Comparison of ENCODE assay signal across 14 mouse cellular contexts in the genomic region with DNA sequence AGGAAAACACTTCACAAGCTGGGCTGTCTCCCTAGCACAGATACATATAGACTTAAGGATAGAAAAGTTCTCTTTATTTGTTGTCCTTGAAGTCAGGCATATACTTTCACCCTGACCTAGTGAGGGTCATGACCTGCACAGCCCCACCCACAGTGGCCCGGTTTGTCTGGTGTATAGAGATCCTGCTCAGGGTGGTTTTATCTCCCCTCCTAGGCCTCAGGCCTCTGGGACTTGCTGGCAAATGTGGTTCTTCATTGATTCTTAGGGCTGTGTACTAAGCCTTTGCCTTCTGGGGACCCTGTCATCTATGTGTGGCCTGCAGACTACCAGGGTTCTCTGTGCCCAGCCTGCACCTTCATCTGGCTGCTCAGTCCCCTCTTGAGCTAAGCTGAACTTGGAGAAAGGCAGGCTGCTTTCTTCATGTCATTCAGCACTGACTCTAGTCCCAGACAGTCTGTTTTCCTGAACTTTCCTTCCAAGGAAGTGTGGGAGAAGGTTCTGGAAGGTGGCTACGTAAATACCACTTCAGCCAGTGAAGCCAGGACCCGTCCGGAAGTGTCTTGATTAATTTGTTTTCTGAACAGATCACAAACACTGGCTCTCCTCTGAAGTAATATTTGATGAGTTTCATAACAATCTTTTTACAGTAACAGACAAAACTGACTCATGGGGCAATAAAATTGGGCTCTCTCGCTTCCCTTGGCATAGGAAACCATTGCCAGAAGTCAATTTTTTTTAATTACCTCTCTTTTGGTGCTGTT.
DNase-seq lines count a peak whose midpoint lies in the region; ATAC-seq and TF ChIP-seq lines count a peak whose summit lies in the region.
"Had no signal": no experiment of that assay in that cellular context is flagged by ENCODE, and none has a peak within 500 bp of the region (broad histone marks: within the 10 kb centered on the region; RNA-seq: fewer than 3 reads in every experiment).

No protein-coding gene starts in this region.

- H3K4me3 ChIP-seq in heart, adult 2 months = no peak overlapping the region
- H3K4me3 ChIP-seq in lung, postnatal 0 days (ENCODE audit: low read depth, low read length) = no peak overlapping the region
- no peak overlapping the region for H3K4me3 ChIP-seq in limb, embryonic 13.5 days
- H3K4me3 ChIP-seq: heart, embryonic 13.5 days; neural tube, embryonic 13.5 days had no signal

- WGBS in heart, adult 2 months = 70% methylated on average over 5 of the region's 5 CpGs
- WGBS in lung, postnatal 0 days = 65% methylated on average over 5 of the region's 5 CpGs
- 70% methylated on average over 5 of the region's 5 CpGs for WGBS in limb, embryonic 13.5 days

- TF ChIP-seq POLR2A in heart, adult 2 months (IDR thresholded peaks at IDR 0.05; ENCODE audit: insufficient read depth, low read depth, low read length) = no peak

- H3K79me2 ChIP-seq in heart, adult 2 months (replicated peaks; ENCODE audit: control insufficient read depth, insufficient read depth, low read length) = no peaks in the 10 kb centered on the region

- TF ChIP-seq CTCF in heart, adult 2 months (IDR thresholded peaks at IDR 0.05) = no peak
- TF ChIP-seq CTCF in lung, postnatal 0 days (IDR thresholded peaks at IDR 0.05) = no peak

- intact Hi-C loops in heart, adult 2 months (cut with DNase I) = loop anchor here (2.0 kb wide), 1 partner anchor 288 kb away; no protein-coding TSS in a partner anchor
- intact Hi-C loops in heart, postnatal 14 days (cut with DNase I) = loop anchor here (1.0 to 10.0 kb wide), 2 partner anchors 512 to 577 kb away; no protein-coding TSS in a partner anchor

- TF ChIP-seq EP300 in heart, adult 2 months (IDR thresholded peaks at IDR 0.05; ENCODE audit: insufficient read depth, low read depth, low read length) = no peak
- no peak for TF ChIP-seq EP300 in lung, postnatal 0 days (IDR thresholded peaks at IDR 0.05)

- peak overlapping the region; percentile 26; the same call in 1 of the 2 replicates for H3K27ac ChIP-seq in heart, adult 2 months
- no peak overlapping the region for H3K27ac ChIP-seq in lung, postnatal 0 days (ENCODE audit: low read length)
- H3K27ac ChIP-seq in limb, embryonic 13.5 days = peak overlapping the region; percentile 49; the same call in 1 of the 2 replicates
- H3K27ac ChIP-seq: heart, embryonic 13.5 days; neural tube, embryonic 13.5 days had no signal

- H3K27me3 ChIP-seq in heart, adult 2 months (ENCODE audit: control insufficient read depth, insufficient read depth, low read length) = no peaks in the 10 kb centered on the region
- no peaks in the 10 kb centered on the region for H3K27me3 ChIP-seq in lung, postnatal 0 days (replicated peaks; ENCODE audit: insufficient read depth, low read length)
- no peaks in the 10 kb centered on the region for H3K27me3 ChIP-seq in limb, embryonic 13.5 days
- H3K27me3 ChIP-seq: heart, embryonic 13.5 days; neural tube, embryonic 13.5 days had no signal

- no peaks in the 10 kb centered on the region for H3K9me3 ChIP-seq in lung, postnatal 0 days (ENCODE audit: low read length)
- H3K9me3 ChIP-seq in limb, embryonic 13.5 days = no peaks in the 10 kb centered on the region
- H3K9me3 ChIP-seq: heart, embryonic 13.5 days; neural tube, embryonic 13.5 days had no signal

- DNase-seq in heart, adult 2 months = no peak
- no peak for DNase-seq in heart, postnatal 14 days
- peak; percentile 18 for DNase-seq in lung, postnatal 0 days (ENCODE audit: low spot score)
- no peak for DNase-seq in lung, postnatal 25 days (ENCODE audit: low spot score)
- peak; percentile 76 for DNase-seq in adipocyte (ENCODE audit: low spot score)
- DNase-seq in gastrocnemius, adult 8-10 months (ENCODE audit: low spot score in 2 of 2) = no peak
- DNase-seq in ovary, postnatal 14 days (ENCODE audit: low spot score) = no peak
- DNase-seq: adrenal gland, postnatal 36 days; cerebellum, postnatal 14 days; lung, adult 18-20 months had no signal

- H3K9ac ChIP-seq in heart, adult 2 months (ENCODE audit: low read depth, low read length) = no peak overlapping the region
- no peak overlapping the region for H3K9ac ChIP-seq in lung, postnatal 0 days (replicated peaks; ENCODE audit: low read depth)
- H3K9ac ChIP-seq in limb, embryonic 13.5 days = no peak overlapping the region
- H3K9ac ChIP-seq: heart, embryonic 13.5 days; neural tube, embryonic 13.5 days had no signal

- no peak overlapping the region for H3K4me2 ChIP-seq in lung, postnatal 0 days (replicated peaks; ENCODE audit: low read depth, low read length)
- no peak overlapping the region for H3K4me2 ChIP-seq in limb, embryonic 13.5 days (replicated peaks)
- H3K4me2 ChIP-seq: heart, embryonic 13.5 days; neural tube, embryonic 13.5 days had no signal

- no peaks in the 10 kb centered on the region for H3K36me3 ChIP-seq in heart, adult 2 months (ENCODE audit: control insufficient read depth, insufficient read depth, low read length)
- H3K36me3 ChIP-seq in lung, postnatal 0 days (ENCODE audit: insufficient read depth, low read length) = no peaks in the 10 kb centered on the region
- no peaks in the 10 kb centered on the region for H3K36me3 ChIP-seq in limb, embryonic 13.5 days
- H3K36me3 ChIP-seq: G1E; heart, embryonic 13.5 days; neural tube, embryonic 13.5 days had no signal

- ATAC-seq in lung, postnatal 0 days = no peak
- ATAC-seq in limb, embryonic 13.5 days (ENCODE audit: low FRiP score, low read depth) = no peak

- H3K4me1 ChIP-seq in heart, adult 2 months (ENCODE audit: control insufficient read depth, insufficient read depth, low read length) = no peaks in the 10 kb centered on the region
- H3K4me1 ChIP-seq in lung, postnatal 0 days (ENCODE audit: insufficient read depth, low read depth, low read length) = no peaks in the 10 kb centered on the region
- peaks cover 31% of the 10 kb centered on the region for H3K4me1 ChIP-seq in limb, embryonic 13.5 days
- H3K4me1 ChIP-seq: heart, embryonic 13.5 days; neural tube, embryonic 13.5 days had no signal

Comparison
In these comparisons a context has a peak if more than half of its experiments do, and no peak if none do; other contexts are left out.
1. DNase-seq: peak in lung, postnatal 0 days (single experiment) and adipocyte (single experiment); none in heart, adult 2 months (0 of 2), heart, postnatal 14 days (0 of 2), lung, postnatal 25 days (single experiment), gastrocnemius, adult 8-10 months (0 of 2) and ovary, postnatal 14 days (single experiment).